Mouse (Mus musculus) right cerebral cortex, postnatal 10 days (tissue): ENCODE measurements around the gene Tusc2.

ENCODE experiments used
- DNase-seq, 2 experiments: peaks; one replicate each; pipeline ENCODE4 v3.0.0; 2021; ENCODE audit warnings: low spot score in 2 of 2

The Tusc2 gene

GRCm38 (mm10) chr9:107609433-107609830, 46.4 kb downstream of the Tusc2 start:
- no peak for DNase-seq

- peak in 1 of 2 experiments; percentile 70 for DNase-seq
Measured at GRCm38 (mm10) chr9:107611456-107612190, 48.6 kb downstream of the Tusc2 start.

- peak; percentile 98 to 99 for DNase-seq
Measured at GRCm38 (mm10) chr9:107612191-107612944, 49.3 kb downstream of the Tusc2 start.

- DNase-seq, result no peak
Measured at GRCm38 (mm10) chr9:107612945-107613569, 50.0 kb downstream of the Tusc2 start.

GRCm38 (mm10) chr9:107615035-107615434, 52.0 kb downstream of the Tusc2 start:
- DNase-seq, result no peak
